Mouse (Mus musculus) c-Kit-positive CD71-negative TER-119-negative erythroid progenitor cells, embryonic 14.5 days (primary cell): ENCODE measurements around the gene Vnn1.

Experiments used
- DNase-seq: peaks from one replicate; pipeline ENCODE4 v3.0.0-alpha.2; 2013; ENCODE audit warnings: low read depth

Vnn1 gene

GRCm38 (mm10) chr10:23894601-23895349, at the start of gene Vnn1:
TSS of gene Vnn1 (plus strand) at chr10:23894688.
- no peak for DNase-seq

- no peak for DNase-seq
Observed at GRCm38 (mm10) chr10:23851228-23851912, 43.1 kb upstream of the Vnn1 start, which contains the start of gene Vnn3. TSS of gene Vnn3 (plus strand) at chr10:23851462.

DNA sequence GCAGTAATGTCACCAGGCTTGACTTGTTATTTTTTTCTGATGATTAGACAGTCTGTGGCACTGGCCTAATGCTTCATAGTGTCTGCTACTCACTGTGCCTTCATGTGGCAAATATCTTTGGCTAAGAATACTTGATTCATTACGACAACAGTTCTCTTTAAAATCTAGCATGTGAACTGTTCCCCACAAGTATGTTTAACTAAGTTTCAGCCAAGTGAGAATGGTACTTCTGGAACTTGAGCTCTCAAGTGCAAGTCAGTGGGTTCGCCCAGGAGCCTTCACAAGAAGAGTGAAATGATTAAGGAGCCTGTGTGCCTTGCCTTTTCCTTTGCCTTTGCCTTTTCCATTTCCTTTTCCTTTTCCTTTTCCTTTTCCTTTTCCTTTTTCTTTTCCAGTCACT, 42.4 kb upstream of the Vnn1 start:
- no peak for DNase-seq

GRCm38 (mm10) chr10:23864362-23865312, 29.9 kb upstream of the Vnn1 start:
- DNase-seq: no peak

- DNase-seq: peak; percentile 33
Observed at GRCm38 (mm10) chr10:23880695-23881094, 13.8 kb upstream of the Vnn1 start.

GRCm38 (mm10) chr10:23884910-23885309, 9.6 kb upstream of the Vnn1 start:
- DNase-seq: no peak

DNA sequence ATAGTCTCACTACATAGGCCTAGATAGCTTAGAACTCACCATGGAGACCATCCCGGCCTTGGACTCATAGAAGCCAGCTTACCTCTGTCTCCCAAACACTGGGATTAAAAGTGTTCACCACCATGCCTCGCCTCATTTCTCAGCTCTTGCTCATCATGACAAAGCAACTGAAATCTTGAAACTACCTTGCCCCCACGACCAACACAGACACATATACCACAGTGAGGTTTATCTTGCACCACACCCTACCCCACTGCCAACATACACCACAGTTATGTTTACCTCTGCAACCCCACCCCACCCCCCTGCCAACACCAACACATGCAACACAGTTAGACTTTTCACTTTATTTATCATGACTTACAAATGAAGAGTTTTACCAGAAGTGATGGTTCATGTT, 8.4 kb upstream of the Vnn1 start:
- peak; percentile 16 for DNase-seq

GRCm38 (mm10) chr10:23892987-23893386, 1.5 kb upstream of the Vnn1 start:
- no peak for DNase-seq

DNA sequence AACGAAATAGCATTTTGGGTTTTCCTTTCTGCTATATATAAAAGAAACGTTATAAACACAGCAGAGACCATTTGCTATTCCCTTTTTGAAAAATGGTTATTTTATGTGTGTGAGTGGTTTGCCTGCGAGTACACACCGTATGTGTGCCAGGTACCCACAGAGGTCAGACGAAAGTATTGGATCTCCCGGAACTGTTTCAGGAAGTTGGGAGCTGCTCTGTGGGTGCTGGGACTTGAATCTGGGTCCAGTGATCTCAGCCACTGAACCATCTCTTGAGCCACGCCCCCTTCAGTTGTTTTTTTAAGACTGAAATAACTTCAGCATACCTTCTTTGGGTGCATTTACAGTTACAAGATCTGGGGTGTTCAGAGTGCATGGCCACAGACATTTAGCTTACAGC, 888 bp downstream of the Vnn1 start:
- no peak for DNase-seq

GRCm38 (mm10) chr10:23901119-23901518, 6.6 kb downstream of the Vnn1 start:
- DNase-seq: no peak

DNA sequence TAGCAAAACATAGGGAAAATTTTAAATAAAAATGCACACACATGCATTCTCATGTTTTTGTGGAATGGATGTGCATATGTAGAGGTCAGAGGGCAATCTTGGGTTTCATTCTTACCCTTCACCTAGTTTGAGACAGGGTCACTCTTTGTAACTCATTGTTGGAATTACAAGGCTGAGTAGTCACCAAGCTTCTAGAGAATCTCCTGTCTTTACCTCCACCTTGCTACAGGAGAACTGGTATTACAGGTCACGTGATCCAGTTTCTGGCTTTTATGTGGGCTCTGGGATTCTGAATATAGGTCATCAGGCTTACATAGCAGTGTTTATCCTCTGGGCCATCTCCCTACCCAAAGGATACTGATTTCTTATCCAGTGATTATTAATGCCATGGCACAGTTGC, 11.2 kb downstream of the Vnn1 start:
- DNase-seq: no peak

DNA sequence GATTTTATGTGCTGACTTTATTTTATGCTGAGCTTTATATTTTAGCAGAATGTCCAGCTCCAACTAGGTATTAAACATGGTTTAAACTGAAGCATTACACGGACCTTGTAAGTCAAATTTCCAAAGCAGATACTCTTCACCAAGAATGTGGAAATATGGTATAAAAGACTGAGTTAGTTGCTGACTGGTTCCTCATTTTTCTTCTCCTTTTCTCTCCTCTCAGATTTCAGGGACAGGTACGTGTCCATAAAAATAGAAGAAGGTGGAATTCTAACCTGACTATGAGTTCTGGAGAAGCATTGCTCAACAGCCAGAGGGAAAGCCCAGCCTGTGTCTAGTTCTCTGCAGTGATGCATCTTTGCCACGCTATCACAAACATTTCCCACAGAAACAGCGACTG, 25.6 kb downstream of the Vnn1 start, which contains the start of gene Taar1:
Taar1 (plus strand) TSS at position 301 of the 400 bp plus-strand sequence.
- no peak for DNase-seq

- DNase-seq: no peak
Observed at GRCm38 (mm10) chr10:23922468-23922867, 28.0 kb downstream of the Vnn1 start.

DNA sequence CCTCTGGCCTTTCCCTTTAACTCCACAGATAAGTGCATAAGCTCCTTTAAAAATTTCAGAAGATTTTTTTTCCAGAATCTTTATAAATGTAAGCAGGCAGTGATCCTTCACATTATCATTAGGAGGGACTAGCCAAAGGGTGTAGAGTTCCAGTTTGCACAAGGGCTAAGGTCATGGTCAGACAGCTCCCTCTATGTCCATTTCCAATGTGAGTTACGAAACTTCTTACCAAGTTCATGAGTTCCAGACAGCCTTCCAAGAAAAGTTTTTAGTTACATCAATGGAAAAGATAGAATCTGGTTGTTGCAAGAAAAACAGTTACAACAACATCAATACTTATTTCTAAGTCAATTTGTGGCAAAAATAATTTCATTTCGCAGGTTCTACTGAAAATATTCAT, 29.5 kb downstream of the Vnn1 start:
- no peak for DNase-seq

GRCm38 (mm10) chr10:23937613-23938012, 43.1 kb downstream of the Vnn1 start:
- no peak for DNase-seq

DNA sequence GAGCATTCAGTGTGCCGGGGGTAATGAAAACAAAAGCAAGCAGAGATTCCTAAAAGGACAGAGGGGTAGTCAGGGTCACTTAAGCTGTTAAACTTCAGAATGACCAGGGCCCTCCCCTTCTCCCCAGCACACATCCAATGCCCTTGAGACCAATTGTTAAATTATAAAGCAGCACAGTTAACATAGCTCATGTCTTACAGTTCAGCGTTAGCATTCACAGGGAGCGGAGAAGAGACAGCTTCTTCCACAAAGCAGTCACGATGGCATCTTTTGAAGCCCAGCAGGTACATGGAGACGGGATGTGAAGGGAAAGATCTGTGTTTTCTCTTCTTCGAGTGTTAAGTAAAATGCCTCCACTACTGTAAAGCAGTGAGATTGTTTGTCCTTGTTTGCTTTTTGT, 43.8 kb downstream of the Vnn1 start, which contains the start of gene Taar2:
Taar2 (plus strand) TSS at position 261 of the 400 bp plus-strand sequence.
- DNase-seq: no peak

DNA sequence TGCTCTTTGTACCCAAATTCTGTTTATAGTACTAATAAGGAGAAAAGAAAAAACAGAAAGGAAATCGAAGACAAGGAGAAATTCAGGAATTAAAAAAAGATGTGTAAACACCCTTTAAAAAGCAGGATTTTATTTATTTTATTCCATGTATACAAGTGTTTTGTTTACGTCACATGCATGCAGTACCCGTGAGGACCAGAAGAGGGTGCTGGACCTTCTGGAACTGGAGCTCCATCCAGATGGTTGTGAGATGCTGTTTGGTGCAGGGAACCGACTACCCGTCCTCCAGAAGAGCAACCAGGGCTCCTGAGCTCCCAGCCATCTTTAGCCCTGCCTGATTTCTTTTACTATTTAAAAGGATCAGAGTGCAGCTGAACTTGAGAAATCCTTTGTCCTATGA, 48.0 kb downstream of the Vnn1 start:
- peak; percentile 12 for DNase-seq

GRCm38 (mm10) chr10:23948026-23948425, 53.5 kb downstream of the Vnn1 start:
- DNase-seq: no peak

GRCm38 (mm10) chr10:23949508-23950005, 55.1 kb downstream of the Vnn1 start, which contains the start of gene Taar3:
TSS of gene Taar3 (plus strand) at chr10:23949558.
- DNase-seq: no peak

DNA sequence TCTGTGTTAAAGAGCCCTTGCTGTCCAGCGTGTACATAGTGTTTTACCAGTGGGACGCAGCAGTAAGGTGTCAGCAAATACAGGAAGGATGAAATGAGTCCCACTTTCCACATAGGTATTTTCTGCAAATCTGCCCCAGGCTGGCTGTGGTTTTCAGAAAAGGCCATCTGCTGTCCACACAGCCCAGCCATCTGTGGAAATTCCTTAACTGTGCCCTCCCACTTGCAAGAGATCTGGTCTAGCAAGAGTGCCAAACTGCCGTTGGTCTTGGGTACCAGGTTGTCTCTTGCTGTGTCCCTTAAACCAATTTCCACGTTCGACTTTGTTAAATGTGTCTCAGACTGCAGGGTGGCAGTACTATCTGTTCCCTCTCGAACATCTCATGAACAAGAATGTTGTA, 57.2 kb downstream of the Vnn1 start:
- no peak for DNase-seq
